Mouse (Mus musculus) thymus, adult 2 months (tissue): Measurements from ENCODE around the gene Scube3.

Experiments used
- CTCF ChIP-seq: fragments of 200-500 bp; IDR thresholded peaks from 2 replicates; pipeline ENCODE4 v1.5.1; 2012; ENCODE audit warnings: mild to moderate bottlenecking, control low read depth, low read length, moderate library complexity, borderline replicate concordance; ENCODE audit not compliant: control insufficient read depth, poor library complexity, insufficient read depth; ENCODE audit errors: extremely low read depth
- POLR2A ChIP-seq: fragments of 200-500 bp; IDR thresholded peaks from 2 replicates; pipeline ENCODE4 v1.6.1; 2012; ENCODE audit warnings: mild to moderate bottlenecking, low read length, control low read depth, moderate library complexity; ENCODE audit not compliant: control insufficient read depth, poor library complexity, insufficient read depth; ENCODE audit errors: extremely low read depth

DNA sequence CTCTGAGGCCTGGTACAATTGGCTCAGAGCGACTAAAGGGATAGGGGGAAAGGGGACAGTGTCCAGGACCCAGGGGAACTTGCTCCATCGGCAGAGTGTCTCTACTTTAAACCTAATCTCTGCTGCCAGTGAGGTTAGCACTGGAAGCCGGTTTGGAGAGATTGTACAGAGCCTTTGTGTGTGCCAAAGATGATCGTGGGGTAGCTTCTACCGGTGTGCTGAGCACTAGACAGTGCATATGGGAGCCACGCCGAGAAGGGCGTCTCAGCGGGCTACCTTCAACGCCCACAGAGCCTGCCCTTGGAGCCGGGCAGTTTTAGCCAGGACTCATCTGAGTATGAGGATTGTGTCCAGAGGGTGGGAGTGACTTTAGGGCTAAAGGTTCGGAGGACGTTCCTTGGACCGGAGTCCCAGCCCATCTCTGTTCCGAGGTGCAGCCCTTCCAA is 713 bp upstream of the Scube3 start:
- no peak for TF ChIP-seq CTCF
- no peak for TF ChIP-seq POLR2A
